Mouse (Mus musculus) MEL (cell line): ENCODE measurements around the gene Hoxb5.

Experiments
- BHLHE40 ChIP-seq: IDR thresholded peaks from 2 replicates; pipeline ENCODE4 v1.6.1; 2012; ENCODE audit warnings: low read depth, mild to moderate bottlenecking, inconsistent platforms, low read length, improper control_type of control experiment, borderline replicate concordance
- CHD1 ChIP-seq: IDR thresholded peaks from 2 replicates; pipeline ENCODE4 v1.6.1; 2012; ENCODE audit warnings: low read depth, mild to moderate bottlenecking, inconsistent platforms, low read length, improper control_type of control experiment
- CHD2 ChIP-seq: IDR thresholded peaks from 2 replicates; pipeline ENCODE4 v1.6.1; 2011; ENCODE audit warnings: low read length, improper control_type of control experiment
- CTCF ChIP-seq, 3 experiments: IDR thresholded peaks in 2 of 3; conservative IDR thresholded peaks in 1 of 3; 2 replicates each; pipeline ENCODE4 v1.5.1; 2011 to 2012; ENCODE audit warnings: low read length in 3 of 3, low read depth in 2 of 3, mild to moderate bottlenecking in 2 of 3, improper control_type of control experiment in 1 of 3, inconsistent platforms in 1 of 3, mixed read lengths in 1 of 3, moderate library complexity in 1 of 3; ENCODE audit not compliant: control insufficient read depth in 1 of 3, insufficient read depth in 1 of 3, poor library complexity in 1 of 3, severe bottlenecking in 1 of 3
- E2F4 ChIP-seq: IDR thresholded peaks from 2 replicates; pipeline ENCODE4 v1.6.1; 2011; ENCODE audit warnings: low read depth, low read length, improper control_type of control experiment, borderline replicate concordance
- EP300 ChIP-seq, 2 experiments: IDR thresholded peaks; 2 replicates each; pipeline ENCODE4 v1.6.1; 2011; ENCODE audit warnings: improper control_type of control experiment in 2 of 2, low read length in 2 of 2, low read depth in 1 of 2, mild to moderate bottlenecking in 1 of 2
- MAX ChIP-seq: IDR thresholded peaks from 2 replicates; pipeline ENCODE4 v1.6.1; 2011; ENCODE audit warnings: low read length, improper control_type of control experiment
- MAZ ChIP-seq: IDR thresholded peaks from 2 replicates; pipeline ENCODE4 v1.6.1; 2012; ENCODE audit warnings: low read depth, mild to moderate bottlenecking, inconsistent platforms, low read length, improper control_type of control experiment
- MXI1 ChIP-seq: IDR thresholded peaks from 2 replicates; pipeline ENCODE4 v1.6.1; 2011; ENCODE audit warnings: mild to moderate bottlenecking, low read depth, low read length, improper control_type of control experiment
- POLR2A ChIP-seq, 2 experiments: IDR thresholded peaks; 2 replicates each; pipeline ENCODE4 v1.6.1; 2011 to 2012; ENCODE audit warnings: low read length in 2 of 2, mild to moderate bottlenecking in 2 of 2, control low read depth in 1 of 2, improper control_type of control experiment in 1 of 2, low read depth in 1 of 2, moderate library complexity in 1 of 2; ENCODE audit not compliant: control insufficient read depth in 1 of 2, insufficient read depth in 1 of 2, poor library complexity in 1 of 2
- POLR2AphosphoS2 ChIP-seq: IDR thresholded peaks from 2 replicates; pipeline ENCODE4 v1.6.1; 2011; ENCODE audit warnings: low read length, improper control_type of control experiment
- POLR2AphosphoS5 ChIP-seq: IDR thresholded peaks from 2 replicates; pipeline ENCODE4 v1.6.1; 2012; ENCODE audit warnings: low read depth, borderline replicate concordance, mild to moderate bottlenecking, inconsistent platforms, low read length, moderate library complexity, mixed read lengths
- SMC3 ChIP-seq: IDR thresholded peaks from 2 replicates; pipeline ENCODE4 v1.6.1; 2011; ENCODE audit warnings: low read depth, low read length, improper control_type of control experiment
- USF1 ChIP-seq: IDR thresholded peaks from 2 replicates; pipeline ENCODE4 v1.6.1; 2014; ENCODE audit warnings: low read depth, mild to moderate bottlenecking, inconsistent platforms, low read length, improper control_type of control experiment, moderate library complexity

DNA sequence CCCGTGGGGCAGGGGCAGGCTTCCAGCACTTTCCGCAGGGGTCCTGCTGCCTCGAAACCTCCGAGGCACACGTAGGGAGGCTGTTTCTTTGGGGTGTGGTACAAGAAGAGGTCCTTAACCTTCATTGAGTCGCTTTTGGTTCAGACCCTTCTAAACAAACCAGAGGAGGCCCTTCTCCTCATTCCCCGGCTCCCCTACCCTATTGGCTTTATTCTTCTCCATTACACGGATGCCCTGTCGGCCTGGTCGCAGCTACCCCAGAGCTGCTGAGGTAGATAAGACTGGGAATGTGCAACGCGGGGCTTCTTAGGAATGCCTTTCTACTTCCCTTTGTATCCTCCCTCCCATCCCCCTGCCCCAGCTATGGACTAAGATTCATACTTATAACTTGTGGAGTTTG lies 23.6 kb downstream of the Hoxb5 start:
- no peak for TF ChIP-seq POLR2A (IDR thresholded peaks at IDR 0.05; ENCODE audit: control insufficient read depth in 1 of 2, insufficient read depth in 1 of 2, low read depth in 1 of 2, low read length in 2 of 2, poor library complexity in 1 of 2)
- no peak for TF ChIP-seq E2F4
- TF ChIP-seq POLR2AphosphoS2: no peak
- TF ChIP-seq CTCF (IDR thresholded peaks at IDR 0.05 in 2 of 3, conservative IDR thresholded peaks at IDR 0.05 in 1 of 3; ENCODE audit: control insufficient read depth in 1 of 3, insufficient read depth in 1 of 3, low read depth in 2 of 3, low read length in 3 of 3, poor library complexity in 1 of 3, severe bottlenecking in 1 of 3): no peak
- TF ChIP-seq CHD1: no peak
- TF ChIP-seq POLR2AphosphoS5: no peak
- no peak for TF ChIP-seq USF1
- TF ChIP-seq SMC3: no peak
- no peak for TF ChIP-seq MAZ
- TF ChIP-seq MXI1: no peak
- no peak for TF ChIP-seq BHLHE40
- TF ChIP-seq MAX: no peak
- TF ChIP-seq CHD2: no peak
- no peak for TF ChIP-seq EP300 (IDR thresholded peaks at IDR 0.05; ENCODE audit: low read depth in 1 of 2, low read length in 2 of 2)
